Mouse (Mus musculus) right cerebral cortex, postnatal 4 days (tissue): ENCODE results near the gene Csnk2a1.
"Not testable (repeated sequence)": the region's sequence is repeated elsewhere in the genome, so short reads cannot be mapped to it uniquely, and the experiment has no call there.

ENCODE experiments used
- DNase-seq: peaks from one replicate; pipeline ENCODE4 v3.0.0-alpha.2; 2022

Csnk2a1 gene

DNA sequence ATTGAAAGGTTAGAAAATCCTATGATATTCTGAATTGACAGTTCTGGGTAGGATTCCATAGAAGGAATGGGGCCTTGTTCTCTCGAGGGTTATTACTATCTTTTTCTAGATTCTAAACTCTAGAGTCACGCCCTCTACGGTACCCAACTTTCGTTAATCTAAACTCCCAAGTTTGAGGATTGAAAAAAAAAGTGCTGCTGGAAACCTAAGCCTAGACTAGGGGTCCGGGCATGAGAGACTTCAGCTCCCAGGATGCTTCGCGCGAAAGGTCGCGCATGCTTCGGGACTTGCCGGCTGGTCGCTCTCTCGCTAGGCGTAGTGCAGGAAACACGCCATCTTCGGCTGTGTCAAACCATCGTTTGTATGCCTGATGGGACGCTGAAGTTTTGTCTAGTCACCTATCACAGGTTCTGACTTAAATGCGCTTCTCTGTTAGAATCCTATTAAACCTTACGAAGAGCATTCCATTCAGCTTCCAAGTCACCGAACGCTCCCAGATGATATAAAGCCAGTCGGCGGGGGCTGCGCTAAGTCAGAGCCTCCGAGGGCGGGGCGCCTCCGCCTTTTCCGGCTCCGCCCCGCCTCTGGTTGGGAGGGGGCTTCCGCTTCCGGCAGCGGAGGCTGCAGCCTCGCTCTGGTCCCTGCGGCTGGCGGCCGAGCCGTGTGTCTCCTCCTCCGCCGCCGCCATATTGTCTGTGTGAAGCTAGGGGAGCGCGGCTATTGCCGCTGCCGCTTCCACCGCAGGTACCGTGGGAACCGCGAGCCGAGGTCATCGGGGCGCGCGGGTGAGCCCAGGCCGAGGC is at the start of gene Csnk2a1:
Gene Csnk2a1 (plus strand): TSS at position 592 of the 803 bp plus-strand sequence.
- peak; percentile 86 for DNase-seq

GRCm38 (mm10) chr2:152177162-152177805 is 49.4 kb upstream of the Csnk2a1 start:
- DNase-seq, result no peak

DNA sequence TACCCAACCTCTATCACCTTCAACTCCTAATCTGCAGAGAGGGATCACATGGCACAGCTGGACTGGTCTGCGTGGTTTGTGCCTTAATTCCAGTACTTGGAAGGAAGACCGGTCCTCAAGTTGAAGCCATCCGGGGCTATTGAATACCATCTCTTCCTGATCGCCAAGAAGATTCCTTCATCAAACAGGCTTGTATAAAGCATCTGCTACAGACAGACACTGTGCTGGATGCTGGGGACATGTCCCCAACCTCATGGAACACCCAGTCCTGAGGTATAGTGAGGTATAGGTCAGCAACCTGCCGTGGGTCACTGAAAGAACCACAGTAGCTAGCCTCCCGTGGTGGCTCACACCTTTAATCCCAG is 48.9 kb upstream of the Csnk2a1 start:
- no peak for DNase-seq

GRCm38 (mm10) chr2:152178345-152178744 is 48.3 kb upstream of the Csnk2a1 start:
- no peak for DNase-seq

DNA sequence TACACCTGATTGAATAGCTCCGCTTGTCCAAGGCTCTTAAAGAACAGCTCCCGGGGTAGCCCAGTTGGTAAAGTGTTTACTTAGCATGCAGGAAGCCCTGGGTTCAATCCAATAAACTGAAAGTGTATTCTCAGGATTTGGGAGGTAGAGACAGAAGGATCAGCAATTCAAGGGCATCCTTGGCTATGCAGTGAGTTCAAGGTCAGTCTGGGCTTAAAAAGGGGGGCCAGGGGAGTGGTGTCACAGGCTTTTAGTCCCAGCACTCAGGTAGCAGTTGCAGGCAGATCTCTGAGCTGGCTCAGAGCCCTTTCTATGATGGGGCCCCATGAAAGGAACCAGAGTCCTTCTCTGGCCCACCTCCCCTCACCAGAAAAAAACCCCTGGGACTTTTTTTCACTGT is 47.3 kb upstream of the Csnk2a1 start:
- no peak for DNase-seq

GRCm38 (mm10) chr2:152180323-152180722 is 46.3 kb upstream of the Csnk2a1 start:
- DNase-seq, result no peak

- DNase-seq, result no peak
These were observed 39.5 kb upstream of the Csnk2a1 start for GRCm38 (mm10) chr2:152187132-152187531.

DNA sequence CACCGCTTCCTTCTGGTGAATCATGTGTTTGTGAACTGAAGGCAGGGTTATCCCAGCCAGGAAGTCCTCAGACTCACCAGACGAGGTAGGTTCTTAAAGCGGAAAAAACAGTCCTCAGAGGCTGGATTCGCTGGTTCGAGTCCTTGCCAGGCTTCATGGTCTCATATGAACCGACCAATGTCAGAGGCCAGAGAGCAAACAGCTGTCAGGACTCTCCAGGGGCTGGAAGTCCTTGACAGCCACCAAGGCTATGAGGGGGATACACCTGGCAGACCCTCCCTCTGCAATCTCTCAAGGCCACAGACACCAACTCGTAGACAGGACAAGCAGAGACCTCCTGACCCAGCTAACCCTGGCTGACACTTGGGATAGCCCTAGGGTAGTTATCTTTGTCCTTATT is 37.4 kb upstream of the Csnk2a1 start:
- DNase-seq, result no peak

- DNase-seq, result no peak
These were observed 37.0 kb upstream of the Csnk2a1 start for GRCm38 (mm10) chr2:152189640-152190039.

- DNase-seq, result no peak
These were observed 36.5 kb upstream of the Csnk2a1 start for GRCm38 (mm10) chr2:152190161-152190560.

- no peak for DNase-seq
These were observed 33.9 kb upstream of the Csnk2a1 start for GRCm38 (mm10) chr2:152192591-152193345.

DNA sequence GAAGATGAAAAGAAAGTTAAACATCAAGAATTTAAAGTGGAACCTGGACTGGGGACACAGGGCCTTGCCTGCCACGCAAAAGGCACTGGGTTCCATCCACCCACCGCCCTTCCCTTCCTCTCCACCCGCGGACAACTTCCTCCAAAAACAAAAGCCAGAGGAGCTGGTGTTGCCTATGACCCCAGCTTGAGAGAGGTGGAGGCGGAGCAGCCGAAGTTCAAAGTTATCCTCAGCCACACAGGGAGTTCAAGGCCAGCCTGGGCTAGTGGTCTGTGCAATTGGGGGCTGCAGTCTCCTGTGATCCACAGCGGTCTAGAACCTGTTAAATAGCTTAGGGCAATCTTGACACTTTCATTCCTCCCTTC is 33.3 kb upstream of the Csnk2a1 start:
- DNase-seq, result no peak

GRCm38 (mm10) chr2:152194586-152194985 is 32.1 kb upstream of the Csnk2a1 start:
- no peak for DNase-seq

GRCm38 (mm10) chr2:152196896-152197295 is 29.7 kb upstream of the Csnk2a1 start:
- DNase-seq, result no peak

GRCm38 (mm10) chr2:152197301-152197712 is 29.3 kb upstream of the Csnk2a1 start:
- DNase-seq, result peak; percentile 44

GRCm38 (mm10) chr2:152206139-152206538 is 20.5 kb upstream of the Csnk2a1 start:
- not testable (repeated sequence) for DNase-seq

GRCm38 (mm10) chr2:152211871-152212270 is 14.8 kb upstream of the Csnk2a1 start:
- DNase-seq, result no peak

DNA sequence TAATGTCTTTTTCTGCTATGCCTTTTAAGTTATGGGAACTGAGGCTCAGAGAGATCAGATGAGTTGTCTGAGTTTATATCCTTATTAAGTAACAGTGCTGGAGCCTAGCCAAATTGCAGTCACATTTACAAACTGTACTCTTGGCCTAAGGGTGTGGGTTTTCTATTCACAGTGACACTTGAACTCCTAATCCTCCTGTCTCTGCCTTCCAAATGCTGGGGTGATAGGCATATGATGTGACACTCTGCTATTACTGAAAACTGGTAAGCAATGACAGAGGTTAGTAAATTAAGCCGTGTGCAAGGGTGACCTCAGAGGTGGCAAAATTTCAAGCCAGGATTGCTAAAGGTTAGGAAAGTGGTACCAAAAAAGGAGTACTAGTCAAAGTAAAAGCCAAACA is 9.7 kb upstream of the Csnk2a1 start:
- DNase-seq, result no peak

GRCm38 (mm10) chr2:152223521-152224300 is 2.9 kb upstream of the Csnk2a1 start:
- DNase-seq, result no peak

- DNase-seq, result no peak
These were observed 1.1 kb upstream of the Csnk2a1 start for GRCm38 (mm10) chr2:152225536-152225935.

GRCm38 (mm10) chr2:152227051-152227481 is 427 bp downstream of the Csnk2a1 start:
- peak; percentile 59 for DNase-seq

- no peak for DNase-seq
These were observed 3.4 kb downstream of the Csnk2a1 start for GRCm38 (mm10) chr2:152230046-152230445.

DNA sequence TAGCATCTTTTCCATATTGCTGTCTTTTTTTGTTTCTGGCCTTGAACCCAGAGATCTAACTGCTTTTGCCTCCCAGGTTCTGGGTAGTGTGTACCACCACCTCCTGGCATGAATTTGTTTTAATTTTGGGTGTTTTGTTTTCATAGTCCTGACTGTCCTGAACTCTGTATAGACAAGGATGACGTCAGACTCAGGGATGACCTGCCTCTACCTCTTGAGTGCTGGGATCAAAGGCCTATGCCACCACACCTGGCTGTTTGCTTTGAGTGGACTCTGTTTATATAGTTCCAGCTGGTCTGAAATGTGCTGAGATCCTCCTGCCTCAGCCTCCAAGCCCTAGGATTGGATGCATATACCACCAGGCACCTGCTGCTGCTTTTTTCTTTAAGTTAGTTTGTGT is 11.3 kb downstream of the Csnk2a1 start:
- no peak for DNase-seq
